Mouse (Mus musculus) myocyte (in vitro differentiated cells): ENCODE measurements around the gene Alg9.

Source experiments
- MAX ChIP-seq: IDR thresholded peaks from one replicate; pipeline ENCODE4 v1.6.1; 2011; ENCODE audit warnings: low read depth, mild to moderate bottlenecking, control low read depth
- TCF12 ChIP-seq: IDR thresholded peaks from one replicate; pipeline ENCODE4 v1.6.1; 2011; ENCODE audit warnings: mild to moderate bottlenecking, control low read depth; ENCODE audit not compliant: poor library complexity, insufficient read depth, severe bottlenecking
- USF1 ChIP-seq: IDR thresholded peaks from one replicate; pipeline ENCODE4 v1.6.1; 2011; ENCODE audit warnings: low read depth, mild to moderate bottlenecking, control low read depth, moderate library complexity

DNA sequence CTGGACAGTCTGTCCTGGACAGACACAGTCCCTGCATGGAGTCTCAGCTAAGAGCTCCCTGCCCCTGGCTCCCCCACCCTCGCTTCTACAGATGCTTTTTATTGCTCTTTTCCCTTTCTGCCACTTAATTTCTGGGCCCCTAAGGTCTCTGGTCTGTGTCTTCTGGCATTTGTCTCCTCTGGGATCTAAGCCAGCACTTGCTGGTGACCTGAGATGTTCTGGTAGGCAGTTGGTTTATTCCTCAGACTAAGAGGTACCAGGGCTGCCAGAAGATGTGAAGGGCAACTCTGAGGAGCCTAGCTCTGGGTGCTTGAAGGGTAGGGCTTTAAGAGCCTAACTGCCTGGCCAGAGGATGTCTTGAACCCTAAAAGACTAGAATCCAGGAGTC is 110.8 kb downstream of the Alg9 start:
- TF ChIP-seq MAX (no peak), TCF12 (no peak), USF1 (no peak)
